Mouse (Mus musculus): Measurements from ENCODE around the gene Tnfrsf17. TPM values are rescaled to one million over a fixed set of nuclear protein-coding genes. Genes with fewer than 3 reads are reported as not detected.
A peak's percentile ranks its signal among the peaks of the same experiment; 100 is the strongest.
"Not testable (repeated sequence)": the region's sequence is repeated elsewhere in the genome, so short reads cannot be mapped to it uniquely, and the experiment has no call there.

The Tnfrsf17 gene
- total RNA-seq, 2 experiments from 2014 or later = not detected

- DNase-seq = no peak
- intact Hi-C loops (cut with DNase I) = no loop called here
Observed at GRCm38 (mm10) chr16:11330081-11330800, 16.6 kb downstream of the Tnfrsf17 start.

GRCm38 (mm10) chr16:11331030-11331429 lies 17.4 kb downstream of the Tnfrsf17 start:
- no peak for DNase-seq

GRCm38 (mm10) chr16:11343292-11343815 lies 29.7 kb downstream of the Tnfrsf17 start:
- peak; percentile 24 to 42 for DNase-seq
- intact Hi-C loops (cut with DNase I) = no loop called here

More at GRCm38 (mm10) chr16:11331030-11331429, 17.4 kb downstream of the Tnfrsf17 start:
- intact Hi-C loops (cut with DNase I) = no loop called here

DNA sequence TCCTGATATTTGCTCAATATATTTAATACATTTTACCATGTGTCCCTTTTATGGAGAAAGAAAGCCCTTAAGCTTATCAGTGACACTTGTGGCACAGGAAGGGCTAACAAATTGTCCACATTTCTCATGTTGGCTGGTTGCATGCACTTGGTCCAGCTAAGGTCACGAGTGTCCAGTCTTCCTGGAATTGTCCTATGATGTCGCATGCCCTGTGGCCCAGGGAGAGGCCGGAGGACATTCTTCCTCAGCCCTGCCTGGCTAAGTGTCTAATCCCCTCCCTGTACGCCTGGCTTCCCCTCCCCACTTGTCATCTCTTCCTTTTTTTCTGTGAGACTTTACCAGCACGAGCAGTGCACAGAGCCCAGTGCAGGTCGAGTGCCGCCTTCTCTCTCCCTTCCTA lies 38.3 kb downstream of the Tnfrsf17 start:
- DNase-seq = peak; percentile 18 to 25
- intact Hi-C loops (cut with DNase I) = no loop called here

DNA sequence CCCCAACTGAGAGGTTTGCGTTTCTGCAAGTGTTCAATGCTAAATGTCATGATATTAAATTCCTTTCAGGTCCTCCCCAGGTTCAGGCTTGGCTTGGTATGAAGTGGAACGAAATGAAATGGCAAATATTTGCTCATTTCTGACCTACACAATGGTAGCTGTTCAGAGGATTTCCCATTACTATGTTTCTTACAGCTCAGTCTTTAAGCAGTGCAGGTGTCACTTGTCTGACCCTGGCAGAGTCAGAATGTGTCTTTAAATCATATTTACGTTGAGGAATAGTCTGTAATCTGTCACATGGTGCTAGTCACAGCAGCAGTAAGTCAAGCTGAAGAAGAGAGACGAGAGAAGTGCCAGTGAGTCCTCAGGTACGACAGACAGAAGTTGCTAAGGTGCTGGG lies 45.6 kb downstream of the Tnfrsf17 start:
- intact Hi-C loops (cut with DNase I) = no loop called here
- DNase-seq = no peak

DNA sequence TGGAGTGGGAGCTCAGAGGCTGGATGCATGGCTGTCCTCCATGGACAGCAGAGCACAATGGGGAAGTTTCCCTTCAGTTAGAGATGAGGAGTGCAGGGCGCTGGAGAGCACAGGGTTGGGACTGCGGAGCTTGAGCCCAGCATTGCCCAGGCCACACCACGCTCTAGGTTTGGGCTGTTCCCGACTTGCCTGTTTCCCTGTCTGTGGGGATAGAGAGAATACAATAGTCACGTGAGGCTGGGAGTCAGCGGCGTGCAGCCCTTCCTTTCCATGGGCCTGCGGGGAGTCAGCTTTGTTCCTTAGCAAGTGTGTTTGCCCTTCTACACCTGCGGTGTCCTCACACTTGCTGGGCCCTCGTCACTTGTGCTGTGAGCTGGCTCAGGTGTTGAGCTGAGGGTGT lies 46.3 kb downstream of the Tnfrsf17 start:
- intact Hi-C loops (cut with DNase I) = no loop called here
- DNase-seq = no peak

DNA sequence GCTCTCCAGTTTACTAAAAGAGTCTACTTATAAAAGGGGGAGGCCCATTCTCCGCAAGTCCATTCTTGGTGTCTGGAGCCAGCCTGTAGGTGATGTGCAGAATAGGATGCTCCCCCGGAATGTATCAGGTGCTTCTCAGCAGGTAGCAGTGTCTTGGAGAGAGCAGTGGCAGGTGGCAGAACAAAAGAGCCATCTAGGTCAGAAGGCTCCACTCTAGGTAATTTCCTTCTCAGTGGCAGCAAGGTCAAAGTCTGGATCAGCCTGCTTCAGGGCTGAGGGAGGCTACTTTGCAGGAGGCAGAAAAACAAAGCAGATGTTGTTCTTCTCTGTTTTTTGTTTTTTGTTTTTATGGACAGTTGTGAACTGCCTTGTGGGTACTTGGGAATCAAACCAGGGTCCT lies 47.0 kb downstream of the Tnfrsf17 start:
- intact Hi-C loops (cut with DNase I); DNase-seq: not testable (repeated sequence)

DNA sequence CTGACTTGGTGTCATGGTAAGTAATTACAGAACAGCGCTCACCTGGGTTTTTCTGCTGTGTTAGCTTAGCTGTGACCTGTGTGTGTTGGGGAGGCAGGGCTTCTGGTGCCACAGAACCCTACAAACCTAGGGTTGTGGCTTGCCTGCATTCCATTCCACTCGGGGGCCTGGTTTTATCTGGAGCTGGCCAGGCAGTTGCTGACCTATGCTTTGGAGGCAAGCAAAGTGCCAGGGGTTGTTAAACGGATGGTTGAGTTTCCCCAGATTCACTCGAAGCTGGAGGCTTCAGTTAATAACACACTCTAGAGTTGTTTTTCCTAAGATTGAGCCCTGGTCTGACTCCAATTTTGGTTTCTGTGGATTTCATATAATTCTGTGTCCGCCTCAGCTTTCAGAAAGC lies 52.0 kb downstream of the Tnfrsf17 start:
- intact Hi-C loops (cut with DNase I) = no loop called here
- DNase-seq = no peak

- intact Hi-C loops (cut with DNase I) = no loop called here
- DNase-seq = no peak
Observed at GRCm38 (mm10) chr16:11366851-11367250, 53.2 kb downstream of the Tnfrsf17 start.

- intact Hi-C loops (cut with DNase I) = no loop called here
- no peak for DNase-seq
Observed at GRCm38 (mm10) chr16:11368412-11368811, 54.8 kb downstream of the Tnfrsf17 start.

- intact Hi-C loops (cut with DNase I) = no loop called here
- no peak for DNase-seq
Observed at GRCm38 (mm10) chr16:11369162-11369561, 55.5 kb downstream of the Tnfrsf17 start.

GRCm38 (mm10) chr16:11369642-11370041 lies 56.0 kb downstream of the Tnfrsf17 start:
- DNase-seq = peak in 1 of 2 experiments; percentile 16
- intact Hi-C loops (cut with DNase I) = no loop called here

Other genes starting within 250 kb of the Tnfrsf17 start
- gene Litaf, start 247.7 kb upstream of the Tnfrsf17 start, total RNA-seq (2021) = 10 to 100 TPM; 39.9 to 42.8 TPM
- gene Txndc11, start 179.2 kb upstream of the Tnfrsf17 start, total RNA-seq (2021) = 10 to 100 TPM; 22.7 to 24.3 TPM
- 10 to 100 TPM; 41.3 to 51.3 TPM for gene Zc3h7a, start 137.4 kb upstream of the Tnfrsf17 start, total RNA-seq (2021)
- 10 to 100 TPM; 56.8 to 57.4 TPM for gene Rsl1d1, start 110.5 kb upstream of the Tnfrsf17 start, total RNA-seq (2021)
- gene Gspt1, start 59.5 kb upstream of the Tnfrsf17 start, total RNA-seq (2021) = 10 to 100 TPM; 75.1 to 83.5 TPM
- gene Snx29, start 9.1 kb downstream of the Tnfrsf17 start, total RNA-seq (2021) = 10 to 100 TPM; 12.2 to 16.3 TPM

Data from heart, postnatal 10 days (tissue).